Mouse (Mus musculus): ENCODE measurements around the gene Selenbp1. TPM values are rescaled to one million over a fixed set of nuclear protein-coding genes. Genes with fewer than 3 reads are reported as not detected.
"Not testable (repeated sequence)": the region's sequence is repeated elsewhere in the genome, so short reads cannot be mapped to it uniquely, and the experiment has no call there.

Selenbp1 gene
- total RNA-seq, 2 experiments from 2014 or later: 113 to 128 TPM

DNA sequence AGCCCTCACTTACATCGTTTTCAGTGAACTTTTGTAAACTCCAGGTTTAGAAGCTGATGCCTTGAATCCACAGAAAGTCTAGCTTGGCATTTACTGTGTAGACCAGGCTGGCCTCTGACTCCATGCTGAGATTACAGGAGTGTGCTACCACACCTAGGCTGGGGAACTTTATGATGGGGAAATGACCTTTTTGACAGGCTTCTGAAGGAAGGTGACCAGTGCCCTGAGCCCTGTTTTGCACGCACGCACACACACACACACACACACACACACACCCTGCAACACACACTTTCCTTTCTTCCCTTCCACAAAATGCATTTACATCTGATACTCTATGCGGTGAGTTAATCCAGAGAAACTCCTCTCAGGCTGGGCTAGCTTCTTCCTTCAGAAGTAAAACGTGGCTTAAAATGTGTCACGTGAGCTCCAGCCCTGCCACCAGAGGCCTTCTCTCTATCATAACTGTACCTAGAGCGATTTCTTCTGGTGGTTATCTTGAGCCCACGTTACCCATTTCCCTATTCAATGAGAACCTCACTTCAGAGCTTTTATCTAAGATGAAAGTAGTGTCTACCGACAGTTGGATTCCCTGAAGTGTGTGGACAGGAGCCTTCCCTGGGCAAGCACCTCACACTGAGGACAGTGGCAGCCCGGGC, 1.3 kb upstream of the Selenbp1 start:
- peak; percentile 53 for ATAC-seq (replicated peaks; ENCODE audit: low FRiP score, low TSS enrichment, poor library complexity, severe bottlenecking)

DNA sequence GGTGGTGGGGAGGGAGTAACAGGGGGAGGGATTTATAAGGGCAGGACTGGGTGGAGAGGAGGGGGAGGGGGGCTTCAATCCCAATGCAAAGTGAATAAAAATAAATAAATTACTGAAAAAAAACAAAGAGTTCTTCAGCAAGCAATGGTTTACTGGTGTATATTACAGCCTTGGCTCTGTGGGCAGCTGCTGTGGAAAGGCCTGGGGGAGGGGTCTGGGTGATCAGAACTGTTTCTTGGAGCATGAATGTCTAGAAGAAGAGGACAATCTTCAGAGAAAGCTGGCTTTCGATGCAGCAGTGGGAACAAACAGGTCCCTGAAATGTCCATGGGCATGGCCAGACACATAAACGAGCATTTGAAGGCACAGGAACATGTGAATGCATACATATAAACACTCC, 577 bp upstream of the Selenbp1 start:
- not testable (repeated sequence) for ATAC-seq (replicated peaks; ENCODE audit: low FRiP score, low TSS enrichment, poor library complexity, severe bottlenecking)

DNA sequence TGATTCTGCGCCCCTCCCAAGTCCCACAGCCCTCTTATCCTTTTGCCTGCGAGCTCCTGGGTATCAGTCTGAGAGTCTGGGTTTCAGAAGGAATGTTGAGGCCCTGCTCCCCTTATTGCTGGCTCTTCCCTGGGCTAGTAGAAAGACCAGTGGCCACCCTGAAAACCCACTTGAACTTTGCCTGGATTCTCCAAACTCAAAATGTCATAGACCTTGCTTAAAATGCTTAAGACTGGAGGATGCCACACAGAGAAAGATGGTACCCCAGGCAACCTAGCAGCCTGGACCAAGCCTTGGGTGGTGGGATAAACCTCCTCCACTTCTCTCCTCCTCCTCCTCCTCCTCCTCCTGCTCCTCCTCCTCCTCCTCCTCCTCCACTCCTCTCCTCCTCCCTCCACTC, 748 bp downstream of the Selenbp1 start:
- ATAC-seq (replicated peaks; ENCODE audit: low FRiP score, low TSS enrichment, poor library complexity, severe bottlenecking): not testable (repeated sequence)

DNA sequence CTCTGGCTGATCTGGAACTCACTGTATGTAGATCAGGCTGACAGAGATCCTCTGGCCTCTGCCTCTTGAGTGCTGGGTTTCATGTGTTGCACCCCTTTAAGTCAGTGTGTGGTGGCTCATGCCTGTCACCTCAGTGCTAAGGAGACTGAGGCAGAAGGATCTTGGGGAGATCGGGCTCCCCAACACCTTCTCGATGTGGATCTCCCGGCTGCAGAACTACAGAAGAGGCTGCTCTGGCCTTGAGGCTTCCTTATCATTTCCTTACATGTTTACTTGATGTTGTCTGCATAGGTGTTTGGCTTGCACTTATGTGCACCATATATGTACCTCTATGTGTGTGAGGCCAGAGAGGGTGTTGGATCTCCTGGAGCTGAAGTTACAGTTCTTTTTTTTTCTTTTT, 1.7 kb downstream of the Selenbp1 start:
- ATAC-seq (replicated peaks; ENCODE audit: low FRiP score, low TSS enrichment, poor library complexity, severe bottlenecking): not testable (repeated sequence)

DNA sequence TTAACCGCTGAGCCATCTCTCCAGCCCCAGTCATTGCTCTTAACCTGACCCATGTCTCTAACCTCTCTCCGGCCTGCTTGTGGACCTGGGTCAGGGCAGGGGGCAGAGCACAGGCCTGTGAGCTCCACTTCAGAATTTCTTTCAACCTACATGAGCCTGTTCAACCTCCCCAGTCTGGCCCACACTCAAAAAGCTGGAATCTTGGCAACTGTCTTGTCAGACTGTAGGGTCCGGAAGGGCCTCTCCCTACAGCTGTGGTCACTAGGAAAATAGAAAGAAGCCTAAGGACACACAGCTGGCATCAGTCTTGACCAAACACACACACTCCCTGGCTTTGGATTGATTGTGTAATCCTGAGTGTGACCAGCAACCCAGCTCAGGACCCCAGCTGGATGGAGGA, 2.5 kb downstream of the Selenbp1 start:
- ATAC-seq (replicated peaks; ENCODE audit: low FRiP score, low TSS enrichment, poor library complexity, severe bottlenecking): not testable (repeated sequence)

DNA sequence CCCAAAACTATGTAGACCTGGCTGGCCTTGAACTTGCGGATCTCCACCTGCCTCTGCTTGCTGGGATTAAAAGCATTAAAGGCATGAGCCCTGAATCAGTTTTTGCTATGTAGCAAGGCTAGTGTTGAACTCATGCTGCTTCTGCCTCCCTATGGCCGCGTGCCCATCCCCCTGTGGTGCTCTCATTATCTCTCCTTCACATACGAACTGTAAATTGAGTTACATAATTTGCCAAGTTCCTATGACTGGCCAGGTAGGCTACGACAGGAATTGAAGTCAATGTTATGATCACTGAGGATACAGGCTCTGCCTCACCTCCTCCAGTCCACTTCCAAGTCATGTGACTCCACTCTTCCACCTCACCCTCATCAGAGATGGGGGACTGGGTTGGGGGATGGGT, 3.3 kb downstream of the Selenbp1 start:
- peak; percentile 51 for ATAC-seq (replicated peaks; ENCODE audit: low FRiP score, low TSS enrichment, poor library complexity, severe bottlenecking)

DNA sequence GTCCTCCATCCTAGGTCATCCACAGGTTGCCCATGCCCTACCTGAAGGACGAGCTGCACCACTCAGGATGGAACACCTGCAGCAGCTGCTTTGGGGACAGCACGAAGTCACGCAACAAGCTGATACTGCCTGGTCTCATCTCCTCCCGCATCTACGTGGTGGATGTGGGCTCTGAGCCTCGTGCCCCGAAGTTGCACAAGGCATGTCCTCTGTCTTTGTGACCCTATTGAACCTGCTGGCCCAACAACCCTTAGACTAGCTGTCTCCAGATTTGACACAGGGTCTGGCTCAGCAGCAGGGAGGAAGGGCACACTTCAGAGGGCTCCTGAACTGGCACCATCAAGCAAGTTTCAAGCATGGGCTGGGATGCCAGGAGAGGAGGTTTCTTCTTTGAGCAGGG, 4.3 kb downstream of the Selenbp1 start:
- not testable (repeated sequence) for ATAC-seq (replicated peaks; ENCODE audit: low FRiP score, low TSS enrichment, poor library complexity, severe bottlenecking)

DNA sequence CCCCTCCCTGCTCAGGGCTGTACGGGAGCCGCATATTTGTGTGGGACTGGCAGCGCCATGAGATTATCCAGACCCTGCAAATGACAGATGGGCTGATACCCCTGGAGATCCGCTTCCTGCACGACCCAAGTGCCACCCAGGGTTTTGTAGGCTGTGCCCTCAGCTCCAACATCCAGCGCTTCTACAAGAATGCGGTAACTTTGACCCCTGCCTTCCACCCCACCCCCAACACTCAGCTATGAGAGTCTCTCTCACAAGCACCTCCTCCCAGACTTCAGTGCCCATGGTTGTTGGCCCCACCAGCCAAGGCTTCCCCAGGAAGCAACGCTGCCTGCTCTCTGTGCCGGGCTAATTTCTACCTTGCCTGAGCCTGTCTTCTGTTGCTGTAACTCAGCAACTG, 7.2 kb downstream of the Selenbp1 start:
- not testable (repeated sequence) for ATAC-seq (replicated peaks; ENCODE audit: low FRiP score, low TSS enrichment, poor library complexity, severe bottlenecking)

DNA sequence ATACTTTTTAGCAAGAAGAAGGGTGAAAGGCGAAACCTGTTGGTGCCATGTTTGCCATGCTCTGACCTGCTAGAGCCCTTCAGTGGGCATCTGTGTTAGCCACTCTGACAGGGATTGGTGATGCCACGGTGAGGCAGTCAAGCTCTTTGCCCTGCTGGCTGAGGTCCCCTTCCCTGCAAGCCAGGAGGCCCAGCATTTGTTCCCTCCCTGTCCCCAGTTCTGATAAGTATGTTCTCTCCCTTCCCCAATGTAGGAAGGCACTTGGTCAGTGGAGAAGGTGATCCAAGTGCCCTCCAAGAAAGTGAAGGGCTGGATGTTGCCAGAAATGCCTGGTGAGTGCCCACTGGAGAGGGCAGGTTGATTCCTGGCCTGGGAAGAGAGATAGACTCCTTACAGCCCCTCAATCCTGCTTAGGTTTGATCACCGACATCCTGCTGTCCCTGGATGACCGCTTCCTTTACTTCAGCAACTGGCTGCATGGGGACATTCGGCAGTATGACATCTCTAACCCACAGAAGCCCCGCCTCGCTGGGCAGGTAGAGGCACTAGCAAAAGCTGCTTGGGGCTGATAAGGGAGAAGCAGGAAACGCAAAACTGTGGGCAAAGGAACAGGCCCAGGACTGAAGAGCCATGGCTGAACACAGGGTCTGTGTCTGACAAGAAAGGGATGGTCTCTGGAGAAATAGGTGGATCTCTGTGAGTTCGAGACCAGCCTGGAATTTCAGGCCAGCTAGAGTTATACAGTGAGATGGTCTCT, 9.5 kb downstream of the Selenbp1 start:
- ATAC-seq (replicated peaks; ENCODE audit: low FRiP score, low TSS enrichment, poor library complexity, severe bottlenecking): peak; percentile 89

DNA sequence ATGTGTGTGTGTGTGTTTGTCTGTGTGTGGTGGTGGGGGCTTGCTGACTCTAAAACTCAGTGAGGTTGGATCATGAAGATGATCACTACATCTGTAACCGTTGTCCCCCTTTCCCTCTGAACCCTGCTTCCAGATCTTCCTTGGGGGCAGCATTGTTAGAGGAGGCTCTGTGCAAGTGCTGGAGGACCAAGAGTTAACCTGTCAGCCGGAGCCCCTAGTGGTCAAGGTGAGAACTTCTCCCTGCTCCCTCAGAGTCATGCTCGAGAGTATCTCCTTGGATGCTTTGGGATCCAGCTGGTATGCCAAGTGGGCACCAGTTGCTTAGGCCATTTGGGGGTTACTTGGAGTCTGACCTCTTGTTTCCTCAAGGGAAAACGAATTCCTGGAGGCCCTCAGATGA, 10.8 kb downstream of the Selenbp1 start:
- peak; percentile 69 for ATAC-seq (replicated peaks; ENCODE audit: low FRiP score, low TSS enrichment, poor library complexity, severe bottlenecking)

DNA sequence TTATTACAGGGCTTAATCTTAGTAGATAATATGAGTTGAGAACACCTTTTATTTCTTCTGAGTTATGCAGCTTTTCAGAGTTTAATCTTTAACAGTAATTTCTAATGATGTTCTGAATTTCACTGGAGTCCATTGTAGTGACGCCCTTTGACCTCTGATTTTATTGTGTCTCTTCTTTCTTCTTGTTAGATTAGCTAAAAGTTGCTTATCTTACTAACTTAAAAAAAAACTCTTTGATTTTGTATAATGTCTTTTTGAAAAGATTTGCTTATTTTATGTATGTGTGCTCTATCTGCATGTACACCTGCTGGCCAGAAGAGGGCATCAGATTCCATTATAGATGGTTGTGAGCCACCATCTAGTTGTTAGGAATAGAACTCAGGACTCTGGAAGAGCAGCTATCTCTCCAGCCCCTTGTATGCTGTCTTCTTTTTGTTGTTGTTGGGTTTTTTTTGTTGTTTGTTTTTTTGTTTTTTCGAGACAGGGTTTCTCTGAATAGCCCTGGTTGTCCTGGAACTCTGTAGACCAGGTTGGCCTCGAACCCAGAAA, 15.3 kb downstream of the Selenbp1 start:
- no peak for ATAC-seq (replicated peaks; ENCODE audit: low FRiP score, low TSS enrichment, poor library complexity, severe bottlenecking)

DNA sequence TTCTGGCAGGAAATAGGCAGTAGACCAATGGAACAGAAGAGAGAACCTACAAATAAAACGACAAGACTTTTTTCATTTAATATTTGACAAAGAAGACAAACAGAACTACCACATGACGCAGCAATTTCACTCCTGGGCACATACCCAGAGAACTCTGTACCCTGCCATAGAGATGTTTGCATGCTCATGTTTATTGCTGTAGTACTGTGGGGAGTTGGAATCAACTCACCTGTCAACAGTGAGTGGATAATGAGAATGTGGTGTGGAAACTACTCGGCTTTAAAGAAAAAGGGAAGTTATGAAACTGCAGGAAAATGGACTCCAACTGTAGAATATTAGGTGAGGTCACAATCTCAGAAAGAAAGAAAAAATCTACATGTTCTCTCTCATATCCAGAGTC, 16.8 kb downstream of the Selenbp1 start:
- ATAC-seq (replicated peaks; ENCODE audit: low FRiP score, low TSS enrichment, poor library complexity, severe bottlenecking): no peak

DNA sequence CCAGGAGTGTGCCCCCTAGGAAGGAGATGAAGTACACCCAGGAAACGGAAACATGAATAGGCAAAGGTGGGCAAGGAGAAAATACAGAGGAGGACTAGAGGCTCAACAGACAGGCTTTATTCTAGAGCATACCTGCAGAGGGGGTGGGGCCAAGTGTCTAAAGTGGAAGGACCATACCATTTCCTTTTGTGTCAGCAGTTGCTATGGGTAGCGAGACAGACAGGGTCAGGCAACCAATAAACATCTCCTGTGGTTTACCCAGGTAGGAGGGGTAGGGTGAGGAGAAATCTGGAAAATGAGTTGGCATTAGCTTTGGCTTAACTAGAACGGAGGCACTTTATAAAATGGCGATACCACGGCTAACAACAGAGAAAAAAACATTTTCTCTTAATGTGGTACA, 19.9 kb downstream of the Selenbp1 start:
- ATAC-seq (replicated peaks; ENCODE audit: low FRiP score, low TSS enrichment, poor library complexity, severe bottlenecking): 0 out of 2 replicates have a peak, but pooled peaks have one; percentile 15

DNA sequence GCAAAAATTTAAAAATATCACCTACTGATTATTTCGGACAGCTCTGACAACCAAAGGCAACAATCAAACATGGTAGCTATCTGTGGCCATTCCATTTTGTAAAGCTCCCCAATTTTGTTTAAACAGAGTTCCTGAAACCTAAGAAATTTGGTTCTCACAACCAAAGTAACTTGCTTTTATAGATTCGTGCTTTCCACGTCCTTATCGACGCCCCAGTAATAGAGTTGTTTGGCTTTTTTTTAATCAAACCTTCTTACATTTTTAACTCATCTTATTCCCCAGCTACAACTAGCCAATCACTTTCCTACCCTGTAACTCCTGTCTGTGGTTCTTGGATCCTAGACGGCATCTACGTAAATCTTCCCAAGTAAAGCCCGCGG, 20.5 kb downstream of the Selenbp1 start:
- no peak for ATAC-seq (replicated peaks; ENCODE audit: low FRiP score, low TSS enrichment, poor library complexity, severe bottlenecking)

DNA sequence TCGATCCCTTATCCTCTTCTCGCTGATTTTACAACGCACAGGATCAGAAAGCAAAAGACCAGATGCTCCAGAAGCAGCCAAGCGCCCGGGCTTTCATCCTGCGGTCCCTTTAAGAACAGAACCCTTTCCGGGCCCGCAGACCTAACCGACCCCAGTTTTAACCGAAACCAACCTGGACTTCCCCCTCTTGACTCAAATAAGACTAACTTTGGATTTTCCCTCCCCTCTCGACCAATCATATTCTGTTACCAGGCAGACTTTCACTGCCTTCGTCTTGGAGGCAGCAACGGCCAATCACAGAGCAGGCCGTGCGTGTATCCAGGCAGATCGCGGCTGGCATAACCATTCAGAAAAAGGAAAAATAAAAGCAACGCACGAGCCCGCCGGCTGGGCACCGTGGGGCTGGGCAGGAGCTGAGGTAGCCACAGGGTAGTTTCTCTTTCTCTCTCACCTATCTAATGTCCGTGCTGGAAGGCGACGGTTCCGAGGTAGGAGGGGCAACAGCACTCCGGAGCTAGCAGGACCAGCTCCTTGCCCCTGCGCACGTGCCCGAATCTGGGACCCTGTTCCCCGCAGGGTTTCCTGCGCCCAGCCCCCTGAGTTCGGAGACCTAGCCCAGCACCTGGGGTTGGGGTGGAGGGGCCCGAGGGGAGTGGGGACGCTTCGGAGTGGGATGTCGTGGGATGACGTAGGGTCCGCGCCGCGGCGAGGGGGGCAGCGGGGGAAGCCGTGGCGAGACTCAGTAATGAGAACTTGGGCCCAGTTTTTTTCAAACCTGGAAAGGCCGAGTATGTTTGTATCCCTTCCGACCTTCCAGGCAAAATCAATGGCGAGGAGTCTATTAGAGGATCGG, 21.1 kb downstream of the Selenbp1 start, which contains the start of gene Rfx5:
Gene Rfx5 (plus strand): TSS at position 312 of the 853 bp plus-strand sequence.
- peak; percentile 94 for ATAC-seq (replicated peaks; ENCODE audit: low FRiP score, low TSS enrichment, poor library complexity, severe bottlenecking)

DNA sequence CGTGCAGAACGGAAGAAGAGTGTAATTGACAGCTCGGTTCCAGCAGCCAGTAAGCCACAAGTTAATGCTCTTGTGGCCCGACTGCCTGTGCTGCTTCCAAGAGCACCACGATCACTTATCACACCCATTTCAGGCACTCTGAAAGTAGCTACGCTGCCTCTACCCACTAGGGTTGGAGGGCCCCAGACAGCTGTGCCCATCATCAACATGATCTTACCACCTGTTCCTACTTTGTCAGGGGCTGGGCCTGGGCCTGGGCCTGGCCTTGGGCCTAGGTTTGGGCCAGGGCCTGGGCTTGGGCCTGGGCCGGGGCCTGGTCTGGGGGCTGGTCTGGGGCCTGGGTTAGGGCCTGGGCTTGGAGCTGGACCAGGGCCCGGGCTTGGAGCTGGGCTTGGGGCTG, 25.4 kb downstream of the Selenbp1 start:
- ATAC-seq (replicated peaks; ENCODE audit: low FRiP score, low TSS enrichment, poor library complexity, severe bottlenecking): no peak

DNA sequence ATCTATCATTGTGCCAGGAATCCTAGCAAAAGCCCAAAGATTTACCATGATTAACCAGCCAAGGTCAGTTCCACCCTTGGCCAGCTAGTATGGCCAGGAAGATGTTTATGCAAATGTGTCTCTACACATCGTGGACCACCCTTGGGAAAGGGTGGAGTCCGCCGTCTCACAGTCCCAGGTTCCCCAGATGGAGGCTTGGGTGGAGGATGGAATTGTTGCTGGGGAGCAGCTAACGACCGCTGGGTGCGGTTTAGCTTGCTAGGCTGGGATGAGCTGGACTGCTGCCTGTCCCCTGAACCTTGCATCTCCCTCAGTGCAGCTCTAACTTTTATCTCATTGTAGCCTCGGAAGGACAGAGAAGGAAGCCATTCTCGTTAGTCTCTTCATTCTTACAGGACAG, 27.0 kb downstream of the Selenbp1 start:
- ATAC-seq (replicated peaks; ENCODE audit: low FRiP score, low TSS enrichment, poor library complexity, severe bottlenecking): no peak

DNA sequence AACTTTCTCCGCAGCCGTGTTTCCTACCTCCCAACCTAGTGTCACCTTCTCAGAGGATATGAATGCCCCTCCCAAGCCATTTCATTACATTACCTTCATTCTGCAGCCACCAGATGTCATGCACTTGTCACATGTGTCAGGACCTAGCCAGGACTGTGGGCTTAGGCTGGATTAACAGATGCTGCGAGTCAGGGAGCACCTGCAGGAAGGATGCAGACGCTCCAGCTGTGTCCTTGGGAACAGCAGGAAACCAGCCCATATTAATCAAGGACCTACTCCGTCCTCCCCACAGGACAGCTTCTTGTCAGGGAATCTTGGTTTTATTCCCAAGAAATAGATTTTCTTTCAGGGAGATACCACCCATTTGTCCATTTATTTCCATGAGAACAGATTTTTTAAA, 27.5 kb downstream of the Selenbp1 start:
- no peak for ATAC-seq (replicated peaks; ENCODE audit: low FRiP score, low TSS enrichment, poor library complexity, severe bottlenecking)

DNA sequence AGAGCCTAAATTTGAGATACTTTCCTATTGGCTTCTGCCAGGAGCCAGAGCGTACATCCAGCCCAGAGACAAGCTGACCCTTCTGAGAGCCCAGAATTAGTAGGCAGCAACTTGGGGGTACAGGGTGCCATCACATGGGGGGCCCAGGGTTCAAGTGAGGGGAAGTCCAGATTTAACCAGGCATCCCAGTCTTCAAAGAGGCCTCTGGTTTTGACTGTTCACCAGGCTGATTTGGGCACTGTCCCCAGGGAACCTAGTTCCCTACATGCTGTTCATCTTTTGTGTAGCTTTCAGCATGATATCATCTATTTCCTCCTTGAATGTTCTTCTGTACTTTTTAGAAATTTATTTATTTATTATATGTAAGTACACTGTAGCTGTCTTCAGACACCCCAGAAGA, 32.1 kb downstream of the Selenbp1 start:
- no peak for ATAC-seq (replicated peaks; ENCODE audit: low FRiP score, low TSS enrichment, poor library complexity, severe bottlenecking)

DNA sequence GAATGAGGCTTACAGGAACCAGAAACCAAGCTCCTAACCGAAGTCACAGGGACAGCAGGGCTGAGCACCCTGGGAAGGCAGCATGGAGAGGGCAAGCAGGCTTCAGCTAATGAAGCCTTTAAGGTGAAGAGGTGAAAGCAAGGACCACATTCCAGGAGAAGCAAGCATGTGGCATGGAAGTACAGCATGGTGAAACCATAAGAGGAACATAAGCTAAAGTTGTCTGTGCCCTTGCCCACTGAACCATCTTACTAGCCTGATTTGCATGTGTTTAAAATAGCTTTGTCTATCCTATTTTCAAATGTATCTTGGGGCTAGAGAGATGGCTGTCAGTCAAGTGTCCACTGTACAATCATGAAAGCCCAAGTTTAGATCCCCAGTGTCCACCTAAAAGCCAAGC, 33.0 kb downstream of the Selenbp1 start:
- no peak for ATAC-seq (replicated peaks; ENCODE audit: low FRiP score, low TSS enrichment, poor library complexity, severe bottlenecking)
